Mouse (Mus musculus) urinary bladder, postnatal 36 days (tissue): ENCODE data around the gene Rabggta.

Experiments used
- DNase-seq, 2 experiments: peaks; one replicate each; pipeline ENCODE4 v3.0.0; 2022; ENCODE audit warnings: low spot score in 2 of 2, mixed read lengths in 1 of 2

Gene Rabggta

DNA sequence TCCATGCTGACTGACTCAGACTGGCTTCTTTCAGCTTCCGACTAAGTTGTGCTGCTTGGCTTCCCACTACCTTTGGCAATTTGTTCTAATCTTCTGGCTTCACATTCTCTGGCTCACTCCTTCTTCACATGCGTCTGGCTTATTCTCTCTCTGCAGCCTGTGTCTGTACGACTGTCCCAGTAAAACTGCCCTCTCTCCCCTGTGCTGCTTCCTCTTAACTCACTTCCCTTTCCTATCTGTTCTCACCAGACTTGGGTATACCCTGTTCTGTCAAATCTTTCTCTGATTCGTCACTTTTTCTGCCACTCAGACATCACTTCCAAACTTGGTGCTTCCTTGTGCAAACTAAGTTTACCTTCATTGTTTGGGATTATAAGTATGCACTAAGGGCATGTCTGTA is 24.8 kb downstream of the Rabggta start:
- DNase-seq = no peak

DNA sequence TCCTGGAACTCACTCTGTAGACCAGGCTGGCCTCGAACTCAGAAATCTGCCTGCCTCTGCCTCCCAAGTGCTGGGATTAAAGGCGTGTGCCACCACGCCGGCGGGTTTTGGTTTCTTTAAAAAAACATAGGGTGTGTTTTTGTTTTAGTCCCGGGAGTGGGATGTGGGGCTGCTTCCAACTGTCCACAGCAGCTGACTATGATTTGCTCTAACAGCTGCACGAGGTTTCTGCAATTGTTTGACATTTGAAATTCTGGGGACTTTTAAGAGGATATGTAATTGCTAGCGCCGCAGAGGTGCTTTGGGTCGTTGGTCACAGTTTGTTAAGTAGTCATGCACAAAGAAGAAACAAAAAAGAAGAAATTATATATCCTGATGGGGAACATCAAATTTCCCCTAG is 32.6 kb downstream of the Rabggta start:
- no peak for DNase-seq

DNA sequence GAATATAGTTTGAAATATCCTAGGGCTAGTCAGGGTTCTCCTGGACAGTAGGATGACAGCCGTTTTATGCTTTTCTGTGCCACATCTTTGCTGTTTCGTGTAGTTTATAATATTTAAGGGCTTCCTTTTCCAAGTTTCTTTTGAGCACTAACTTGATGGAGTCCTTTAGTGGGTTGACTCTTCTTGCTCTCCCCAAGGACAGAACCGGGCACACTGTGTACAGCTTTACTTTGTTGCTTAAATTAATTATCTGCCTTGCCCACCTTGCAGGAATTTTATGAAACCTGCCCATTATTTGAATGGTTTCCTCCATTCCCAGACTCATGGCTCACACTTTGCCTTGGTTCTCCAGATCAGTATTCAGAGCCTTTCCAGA is 40.0 kb downstream of the Rabggta start:
- DNase-seq = no peak

DNA sequence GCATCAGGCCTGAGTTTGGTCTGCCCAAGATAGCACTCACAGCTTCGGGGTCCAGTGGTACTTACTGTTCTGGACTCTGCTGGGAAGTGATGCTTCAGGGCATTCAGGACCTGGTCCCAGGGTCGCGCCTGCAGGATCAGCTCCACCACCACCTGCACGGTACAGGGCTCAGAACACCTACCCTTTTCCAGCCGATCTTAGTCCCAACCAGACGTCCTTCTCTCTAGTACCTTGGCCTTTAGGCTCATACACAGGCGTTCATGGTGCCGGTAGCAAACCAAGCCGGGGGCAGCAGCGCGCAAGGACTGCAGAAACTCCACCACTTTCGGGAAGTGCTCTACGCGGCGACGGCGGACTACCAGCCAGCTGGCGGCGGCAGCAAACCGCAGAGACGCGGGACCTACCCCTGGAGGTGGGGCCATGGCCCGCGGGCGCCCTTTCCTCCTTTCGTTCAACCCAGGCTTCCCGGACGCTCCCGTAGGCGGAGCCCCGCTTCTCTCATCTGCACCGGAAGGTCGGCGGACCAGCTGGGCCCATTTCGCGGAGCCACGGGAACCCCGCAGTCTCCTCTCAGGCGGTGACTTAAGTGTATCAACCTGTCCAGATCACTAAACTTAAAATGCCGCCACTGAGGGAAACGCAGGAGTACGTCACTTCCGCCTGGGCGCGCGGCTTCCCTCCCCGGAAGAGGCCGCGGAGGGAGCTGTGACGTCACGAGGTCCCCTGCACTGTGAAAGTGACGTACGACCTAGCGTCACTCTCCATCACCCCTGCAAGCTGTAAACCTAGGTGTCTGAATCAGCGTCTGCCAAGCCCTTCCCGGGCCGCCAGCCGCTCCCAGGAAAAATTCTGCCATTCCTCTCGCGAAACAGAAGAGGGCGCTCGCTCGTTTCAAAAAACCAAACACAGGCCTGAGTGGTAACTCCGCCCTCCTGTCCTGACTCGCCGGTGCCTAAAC is 40.6 kb downstream of the Rabggta start, which contains the start of gene Tinf2:
TSS of gene Tinf2 (minus strand) at position 661 of the 958 bp plus-strand sequence.
- peak; percentile 89 to 91 for DNase-seq

DNA sequence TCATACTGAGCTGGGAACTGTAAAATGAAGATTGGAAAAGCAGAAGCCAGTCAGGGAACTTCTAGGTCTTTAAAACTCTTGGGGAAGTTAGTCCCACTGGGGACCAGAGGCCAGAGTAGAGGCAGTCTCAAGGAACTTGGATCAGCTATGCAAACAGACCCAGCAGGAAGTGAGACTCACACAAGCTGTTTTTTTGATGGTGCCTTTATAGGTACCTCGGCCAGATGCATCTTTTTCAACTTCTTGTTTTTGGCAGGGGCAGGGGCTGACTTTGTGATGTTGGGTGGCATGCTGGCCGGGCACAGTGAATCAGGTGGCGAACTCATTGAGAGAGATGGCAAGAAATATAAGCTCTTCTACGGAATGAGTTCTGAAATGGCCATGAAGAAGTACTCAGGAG is 44.4 kb downstream of the Rabggta start:
- DNase-seq = no peak

DNA sequence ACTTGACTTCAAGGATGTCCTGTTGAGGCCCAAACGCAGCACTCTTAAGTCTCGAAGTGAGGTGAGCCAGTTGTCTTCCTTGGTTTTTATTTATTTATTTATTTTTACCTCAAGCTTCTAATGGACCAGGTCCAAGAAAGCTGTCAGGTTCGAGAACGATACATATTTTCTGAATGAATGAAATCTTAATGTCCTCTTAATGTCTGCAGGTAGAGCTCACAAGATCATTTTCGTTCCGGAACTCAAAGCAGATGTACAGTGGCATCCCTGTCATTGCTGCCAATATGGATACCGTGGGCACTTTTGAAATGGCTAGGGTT is 49.4 kb downstream of the Rabggta start:
- DNase-seq = no peak

DNA sequence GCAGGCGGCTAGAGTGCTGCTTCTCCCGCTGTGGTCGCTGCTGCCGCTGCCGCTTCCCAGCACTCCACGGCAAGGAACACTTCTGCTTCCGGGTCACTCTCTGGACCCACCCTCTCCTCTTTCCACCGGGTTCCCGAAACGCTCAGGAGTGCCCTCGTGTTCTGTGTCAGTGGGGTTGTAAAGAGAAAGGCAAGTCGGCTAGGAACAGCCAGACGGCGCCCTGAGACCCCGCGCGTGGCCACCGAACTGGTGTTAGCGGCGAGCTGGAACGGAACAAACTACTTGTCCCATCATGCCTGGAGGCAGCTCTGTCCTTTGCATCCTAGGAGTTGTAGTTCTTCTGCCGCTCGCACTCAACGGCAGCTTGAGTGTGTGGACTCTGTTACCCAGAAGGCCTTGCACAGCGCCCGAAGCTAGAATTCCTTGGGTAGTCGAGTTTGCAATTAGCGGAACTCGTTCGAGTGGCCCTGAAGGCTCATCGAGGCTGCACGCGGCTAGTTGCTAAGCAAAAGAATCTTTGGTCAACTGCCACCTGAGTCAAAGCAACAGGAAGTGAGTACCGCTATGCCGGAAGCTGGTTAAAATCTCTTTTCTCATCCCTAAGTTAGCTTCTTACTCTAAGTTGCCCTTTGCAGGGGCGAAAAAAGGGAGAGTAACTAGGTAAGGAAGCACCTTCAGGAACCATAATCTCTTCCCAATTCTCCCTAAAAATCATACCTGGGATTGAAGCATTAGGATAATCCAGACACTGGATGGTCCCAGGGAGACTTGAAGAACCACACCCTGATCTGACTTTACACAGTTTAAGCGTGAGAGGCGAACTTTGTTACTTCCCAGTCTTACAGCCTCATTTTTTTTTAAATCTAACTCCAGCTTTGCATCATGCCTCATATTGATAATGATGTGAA is 50.0 kb downstream of the Rabggta start, which contains the start of the genes Gmpr2 and Nedd8:
TSS of gene Gmpr2 (plus strand) at position 109 of the 908 bp plus-strand sequence.
TSS of gene Nedd8 (minus strand) at position 292 of the 908 bp plus-strand sequence.
- DNase-seq = peak; percentile 87 to 90

DNA sequence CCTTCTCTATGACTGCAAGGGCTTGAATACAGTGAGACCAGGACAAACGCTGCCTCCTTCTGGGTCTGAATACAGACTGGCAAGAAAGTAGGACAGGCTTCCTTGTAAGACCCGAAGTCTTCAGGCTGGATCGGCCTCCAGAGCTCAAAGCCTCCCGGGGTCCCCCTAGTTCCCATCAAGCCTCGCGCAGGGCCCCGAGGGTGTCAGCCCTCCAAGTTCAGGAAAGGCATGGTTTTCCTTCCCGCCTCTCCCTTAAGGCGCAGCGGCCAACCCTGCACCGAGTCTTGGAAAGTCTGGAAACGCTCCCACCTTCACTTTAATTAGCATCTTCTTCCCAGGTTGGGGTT is 50.6 kb downstream of the Rabggta start:
- DNase-seq = no peak
